Mouse (Mus musculus): ENCODE measurements around the gene Ints3. TPM values are rescaled to one million over a fixed set of nuclear protein-coding genes. Genes with fewer than 3 reads are reported as not detected.
"Not testable (repeated sequence)": the region's sequence is repeated elsewhere in the genome, so short reads cannot be mapped to it uniquely, and the experiment has no call there.

Ints3 gene
- total RNA-seq, 4 experiments from 2014 or later = 22.9 to 28.1 (median 24.4) TPM

DNA sequence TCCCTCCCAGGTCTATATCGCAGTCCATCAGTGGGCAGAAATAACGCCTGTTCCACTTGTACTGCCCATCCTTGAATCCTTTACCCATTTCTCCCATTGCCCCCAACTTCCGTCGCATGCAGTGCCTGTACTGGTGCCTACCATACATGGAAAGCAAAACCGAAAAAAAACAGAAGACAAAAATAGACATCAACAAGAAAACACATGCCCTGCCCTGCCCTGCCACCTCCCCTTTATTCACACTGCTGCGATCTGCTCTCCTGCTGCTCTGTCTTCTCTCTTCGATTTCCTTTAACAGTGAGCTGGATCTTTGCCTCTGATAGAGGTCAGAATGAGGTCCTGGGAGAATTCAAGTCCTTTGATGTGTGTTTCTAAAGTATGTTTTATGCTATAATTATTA lies 75.5 kb downstream of the Ints3 start:
- DNase-seq (ENCODE audit: low spot score) = no peak

DNA sequence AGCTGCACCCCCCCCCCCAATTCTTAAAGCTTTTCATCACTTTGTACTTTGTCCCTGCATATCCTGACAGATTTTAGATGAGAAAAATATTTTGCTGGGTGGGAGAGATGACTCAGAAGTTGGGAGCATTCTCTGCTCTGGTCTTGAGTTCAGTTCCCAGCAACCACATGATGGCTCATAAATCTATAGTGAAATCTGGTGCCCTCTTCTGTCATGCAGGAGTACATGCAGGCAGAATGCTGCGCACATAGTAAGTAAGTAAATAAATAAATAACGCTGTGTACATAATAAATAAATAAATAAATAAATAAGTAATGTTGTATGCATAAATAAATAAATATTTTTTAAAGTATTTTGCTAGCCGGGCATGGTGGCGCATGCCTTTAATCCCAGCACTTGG lies 85.6 kb downstream of the Ints3 start:
- DNase-seq (ENCODE audit: low spot score) = no peak

DNA sequence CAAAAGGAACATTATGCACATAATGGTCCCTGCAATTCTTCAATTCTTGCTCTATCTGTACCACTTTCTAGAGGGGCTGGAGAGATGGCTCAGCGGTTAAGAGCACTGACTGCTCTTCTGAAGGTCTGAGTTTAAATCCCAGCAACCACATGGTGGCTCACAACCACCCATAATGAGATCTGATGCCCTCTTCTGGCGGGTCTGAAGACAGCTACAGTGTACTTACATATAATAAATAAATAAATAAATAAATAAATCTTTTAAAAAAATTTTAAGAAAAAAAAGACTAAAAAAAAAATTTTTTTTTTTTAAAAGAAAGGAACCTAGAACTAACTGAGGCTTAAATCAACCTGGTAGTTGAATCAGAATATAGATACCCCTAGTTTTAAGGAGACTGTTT lies 90.6 kb downstream of the Ints3 start:
- not testable (repeated sequence) for DNase-seq (ENCODE audit: low spot score)

Other genes starting within 250 kb of the Ints3 start
- 1,000 to 10,000 TPM; 1,126 to 1,409 (median 1,219) TPM for gene Rps27, start 220.0 kb downstream of the Ints3 start, total RNA-seq (2022)
- gene Rab13, start 219.9 kb downstream of the Ints3 start, total RNA-seq (2022) = 1 to 10 TPM; 3.1 to 5.6 (median 4.4) TPM
- gene Jtb, start 202.0 kb downstream of the Ints3 start, total RNA-seq (2022) = 10 to 100 TPM; 40.2 to 51.1 (median 42.2) TPM
- gene Creb3l4, start 190.1 kb downstream of the Ints3 start, total RNA-seq (2022) = under 1 TPM in 2 of 4 experiments, not detected in 2; 0.38 to 0.81 TPM
- 10 to 100 TPM; 65.1 to 79.2 (median 75.5) TPM for gene Slc39a1, start 185.4 kb downstream of the Ints3 start, total RNA-seq (2022)
- 10 to 100 TPM; 16.0 to 18.5 (median 16.4) TPM for gene Crtc2, start 179.5 kb downstream of the Ints3 start, total RNA-seq (2022)
- gene Dennd4b, start 168.4 kb downstream of the Ints3 start, total RNA-seq (2022) = 10 to 100 TPM; 38.0 to 39.3 (median 38.7) TPM
- 10 to 100 TPM; 41.4 to 51.4 (median 46.0) TPM for gene Gatad2b, start 140.4 kb downstream of the Ints3 start, total RNA-seq (2022)
- gene Slc27a3, start 43.7 kb downstream of the Ints3 start, total RNA-seq (2022) = under 1 TPM; 0.57 to 0.76 (median 0.67) TPM
- 10 to 100 TPM; 15.1 to 17.3 (median 16.7) TPM for gene Npr1, start 32.2 kb upstream of the Ints3 start, total RNA-seq (2022)
- gene Ilf2, start 42.5 kb upstream of the Ints3 start, total RNA-seq (2022) = 10 to 100 TPM; 27.6 to 30.5 (median 28.8) TPM
- 10 to 100 TPM; 69.7 to 77.6 (median 75.4) TPM for gene Snapin, start 57.4 kb upstream of the Ints3 start, total RNA-seq (2022)
- 100 to 1,000 TPM in 1 of 4 experiments, 10 to 100 TPM in 3; 93.2 to 105 (median 94.2) TPM for gene Chtop, start 75.9 kb upstream of the Ints3 start, total RNA-seq (2022)
- gene S100a1, start 80.8 kb upstream of the Ints3 start, total RNA-seq (2022) = 1,000 to 10,000 TPM; 1,071 to 1,219 (median 1,134) TPM
- gene S100a13, start 80.8 kb upstream of the Ints3 start, total RNA-seq (2022) = 10 to 100 TPM; 25.0 to 34.8 (median 27.8) TPM
- under 1 TPM in 3 of 4 experiments, not detected in 1; 0.35 to 0.55 (median 0.37) TPM for gene S100a14, start 93.2 kb upstream of the Ints3 start, total RNA-seq (2022)
- 10 to 100 TPM; 59.8 to 77.4 (median 72.4) TPM for gene S100a16, start 103.6 kb upstream of the Ints3 start, total RNA-seq (2022)
- gene S100a3, start 127.0 kb upstream of the Ints3 start, total RNA-seq (2022) = not detected
- gene S100a2, start 156.6 kb upstream of the Ints3 start, total RNA-seq (2022) = not detected
- not detected for gene Gm42674, start 168.3 kb upstream of the Ints3 start, total RNA-seq (2022)
- gene S100a4, start 170.1 kb upstream of the Ints3 start, total RNA-seq (2022) = 10 to 100 TPM in 2 of 4 experiments, 1 to 10 TPM in 2; 5.9 to 16.2 (median 9.5) TPM
- not detected for gene S100a5, start 174.9 kb upstream of the Ints3 start, total RNA-seq (2022)
- gene S100a6, start 179.3 kb upstream of the Ints3 start, total RNA-seq (2022) = 10 to 100 TPM; 54.7 to 77.4 (median 69.0) TPM
- under 1 TPM in 1 of 4 experiments, not detected in 3; 0.29 TPM for gene S100a7a, start 220.4 kb upstream of the Ints3 start, total RNA-seq (2022)
- 1 to 10 TPM in 3 of 4 experiments, under 1 TPM in 1; 0.97 to 7.2 (median 2.7) TPM for gene S100a8, start 235.4 kb upstream of the Ints3 start, total RNA-seq (2022)

Data from heart, adult 8-10 months (tissue).